Comparison of ENCODE assay signal across 31 mouse cellular contexts in the genomic region with DNA sequence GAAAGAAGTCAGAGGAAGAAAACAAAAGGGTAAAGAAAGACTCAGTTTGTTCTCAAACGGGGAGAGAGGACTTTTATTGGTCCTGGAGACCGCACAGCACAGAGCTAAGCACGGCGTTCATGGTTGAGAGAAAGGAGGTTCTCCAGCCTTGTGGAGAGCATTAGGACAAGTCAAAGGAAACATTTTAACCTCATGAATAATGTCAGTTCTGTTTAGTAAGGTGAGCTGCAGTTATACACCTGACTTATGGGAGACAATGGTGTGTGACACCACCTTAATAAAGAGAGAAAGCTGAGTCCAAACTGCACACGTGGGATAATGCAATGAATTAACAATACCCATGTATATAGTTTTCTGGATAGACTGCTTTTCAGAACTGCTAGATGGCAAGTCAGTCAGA.
"Had no signal": no experiment of that assay in that cellular context is flagged by ENCODE, and none has a peak within 500 bp of the region (broad histone marks: within the 10 kb centered on the region; RNA-seq: fewer than 3 reads in every experiment).

No protein-coding gene starts in this region.

- H3K4me1 ChIP-seq: limb, embryonic 15.5 days; liver, embryonic 12.5 days; liver, embryonic 13.5 days; liver, embryonic 15.5 days; megakaryocyte, embryonic 14.5 days; midbrain, embryonic 10.5 days; midbrain, embryonic 12.5 days; midbrain, embryonic 13.5 days; midbrain, embryonic 15.5 days; neural tube, embryonic 12.5 days had no signal

- H3K36me3 ChIP-seq: limb, embryonic 10.5 days; limb, embryonic 12.5 days; limb, embryonic 13.5 days; limb, embryonic 15.5 days; liver, embryonic 12.5 days; liver, embryonic 13.5 days; liver, embryonic 15.5 days; lung, embryonic 15.5 days; midbrain, embryonic 10.5 days; midbrain, embryonic 12.5 days; midbrain, embryonic 13.5 days; midbrain, embryonic 15.5 days; neural tube, embryonic 12.5 days had no signal

- H3K27ac ChIP-seq: left cerebral cortex, adult 2 months; limb, embryonic 10.5 days; limb, embryonic 12.5 days; limb, embryonic 13.5 days; limb, embryonic 15.5 days; liver, embryonic 12.5 days; liver, embryonic 13.5 days; liver, embryonic 14.5 days; liver, embryonic 15.5 days; lung, embryonic 15.5 days; macrophage; midbrain, embryonic 10.5 days; midbrain, embryonic 12.5 days; midbrain, embryonic 13.5 days; midbrain, embryonic 15.5 days; neural tube, embryonic 12.5 days had no signal

- ATAC-seq: liver, embryonic 12.5 days; liver, postnatal 0 days; lung, postnatal 0 days; midbrain, embryonic 13.5 days; midbrain, embryonic 15.5 days had no signal

- H3K4me2 ChIP-seq: limb, embryonic 12.5 days; limb, embryonic 13.5 days; limb, embryonic 15.5 days; liver, embryonic 11.5 days; liver, embryonic 12.5 days; liver, embryonic 13.5 days; liver, embryonic 15.5 days; lung, embryonic 14.5 days; lung, embryonic 15.5 days; midbrain, embryonic 12.5 days; midbrain, embryonic 13.5 days; midbrain, embryonic 15.5 days; neural tube, embryonic 12.5 days had no signal

- H3K9me3 ChIP-seq: limb, embryonic 10.5 days; limb, embryonic 12.5 days; limb, embryonic 15.5 days; liver, embryonic 12.5 days; liver, embryonic 13.5 days; liver, embryonic 15.5 days; lung, embryonic 15.5 days; midbrain, embryonic 10.5 days; midbrain, embryonic 12.5 days; midbrain, embryonic 13.5 days; midbrain, embryonic 15.5 days; neural tube, embryonic 12.5 days had no signal

- DNase-seq: left cerebral cortex, postnatal 4 days; liver; liver, embryonic 13.5 days; liver, postnatal 0 days; lung, adult 18-20 months; lung, adult 2 months; lung, embryonic 14.5 days; lung, postnatal 10 days; lung, postnatal 14 days; lung, postnatal 36 days; lung, postnatal 4 days; midbrain, embryonic 14.5 days had no signal

- H3K27me3 ChIP-seq: limb, embryonic 12.5 days; limb, embryonic 13.5 days; limb, embryonic 15.5 days; liver, embryonic 12.5 days; liver, embryonic 13.5 days; liver, embryonic 15.5 days; lung, embryonic 15.5 days; midbrain, embryonic 12.5 days; midbrain, embryonic 13.5 days; midbrain, embryonic 15.5 days; neural tube, embryonic 12.5 days had no signal

- H3K9ac ChIP-seq: limb, embryonic 12.5 days; limb, embryonic 13.5 days; limb, embryonic 15.5 days; liver, embryonic 12.5 days; liver, embryonic 13.5 days; liver, embryonic 14.5 days; liver, embryonic 15.5 days; liver, postnatal 0 days; lung, embryonic 14.5 days; lung, embryonic 15.5 days; midbrain, embryonic 12.5 days; midbrain, embryonic 13.5 days; midbrain, embryonic 15.5 days; neural tube, embryonic 12.5 days had no signal

- H3K4me3 ChIP-seq: left cerebral cortex, adult 2 months; limb, embryonic 10.5 days; limb, embryonic 12.5 days; limb, embryonic 13.5 days; limb, embryonic 15.5 days; liver, embryonic 12.5 days; liver, embryonic 13.5 days; liver, embryonic 15.5 days; lung, embryonic 15.5 days; megakaryocyte, embryonic 14.5 days; midbrain, embryonic 10.5 days; midbrain, embryonic 12.5 days; midbrain, embryonic 13.5 days; midbrain, embryonic 15.5 days; myocyte; neural tube, embryonic 12.5 days had no signal
